Mouse (Mus musculus) stomach, embryonic 15.5 days (tissue): ENCODE measurements at regions not wholly inside any gene's neighbourhood (a gene's known extent, or its start where the extent isn't known, plus 50 kb on each side); places are given as distances from the start of the nearest gene placed in this dataset.

Source experiments
- ATAC-seq: fragments of 200-750 bp; cut with Nextera tagmentation; 2 replicates; pipeline ENCODE4 v1.8.0; 2017; ENCODE audit warnings: low read depth, moderate number of reproducible peaks, moderate TSS enrichment; ENCODE audit not compliant: insufficient read depth, low FRiP score
- H3K27ac ChIP-seq: fragments of 300-500 bp; sonication (generic); 2 replicates; pipeline ENCODE4 v1.5.1; 2015; ENCODE audit warnings: mild to moderate bottlenecking, inconsistent platforms
- H3K27me3 ChIP-seq: fragments of 300-500 bp; sonication (generic); replicated peaks from 2 replicates; pipeline ENCODE4 v1.6.1; 2015; ENCODE audit warnings: inconsistent platforms
- H3K36me3 ChIP-seq: fragments of 300-500 bp; sonication (generic); 2 replicates; pipeline ENCODE4 v1.6.1; 2015; ENCODE audit warnings: inconsistent platforms
- H3K4me1 ChIP-seq: fragments of 300-500 bp; sonication (generic); 2 replicates; pipeline ENCODE4 v1.6.1; 2015; ENCODE audit warnings: inconsistent platforms
- H3K4me2 ChIP-seq: fragments of 300-500 bp; sonication (generic); 2 replicates; pipeline ENCODE4 v1.6.1; 2015; ENCODE audit warnings: mild to moderate bottlenecking, inconsistent platforms
- H3K4me3 ChIP-seq: fragments of 300-500 bp; sonication (generic); replicated peaks from 2 replicates; pipeline ENCODE4 v1.5.1; 2015; ENCODE audit warnings: inconsistent platforms
- H3K9ac ChIP-seq: fragments of 300-500 bp; sonication (generic); 2 replicates; pipeline ENCODE4 v1.6.1; 2015; ENCODE audit warnings: inconsistent platforms
- H3K9me3 ChIP-seq: fragments of 300-500 bp; sonication (generic); 2 replicates; pipeline ENCODE4 v1.6.1; 2016; ENCODE audit warnings: inconsistent platforms
- WGBS: fragments of 180-500 bp; shearing (Covaris S2); methylation state at CpG from one replicate; pipeline ENCODE4 v1.1.7; 2015; 5-methylcytosine and 5-hydroxymethylcytosine counted together

DNA sequence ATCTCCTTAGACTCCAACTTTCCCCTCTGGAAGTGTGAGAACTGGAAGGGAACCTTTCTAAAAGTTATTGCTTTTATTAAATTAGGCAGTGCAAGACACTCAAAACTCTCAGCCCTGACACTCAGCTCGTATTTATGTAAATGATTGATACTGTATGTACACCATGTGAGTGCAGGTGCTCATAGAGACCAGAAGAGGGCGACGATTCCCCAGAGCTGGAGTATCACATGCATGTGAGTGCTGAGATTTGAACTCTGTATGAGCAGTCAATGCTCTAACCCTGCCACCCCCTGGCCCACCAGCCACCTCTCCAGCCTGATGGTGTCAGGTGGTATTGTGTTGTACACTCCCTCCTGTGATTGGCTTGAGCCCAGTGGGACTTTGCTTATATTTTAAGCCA, 407.8 kb downstream of the Tmem132b start:
- no peak for ATAC-seq
- Histone ChIP-seq H3K4me2 (no peak overlapping the region), H3K27ac (no peak overlapping the region), H3K4me1 (no peaks in the 10 kb centered on the region), H3K36me3 (no peaks in the 10 kb centered on the region), H3K9me3 (no peaks in the 10 kb centered on the region), H3K9ac (no peak overlapping the region), H3K27me3 (no peaks in the 10 kb centered on the region), H3K4me3 (no peak overlapping the region)
- WGBS: 91% methylated on average over 3 of the region's 3 CpGs

DNA sequence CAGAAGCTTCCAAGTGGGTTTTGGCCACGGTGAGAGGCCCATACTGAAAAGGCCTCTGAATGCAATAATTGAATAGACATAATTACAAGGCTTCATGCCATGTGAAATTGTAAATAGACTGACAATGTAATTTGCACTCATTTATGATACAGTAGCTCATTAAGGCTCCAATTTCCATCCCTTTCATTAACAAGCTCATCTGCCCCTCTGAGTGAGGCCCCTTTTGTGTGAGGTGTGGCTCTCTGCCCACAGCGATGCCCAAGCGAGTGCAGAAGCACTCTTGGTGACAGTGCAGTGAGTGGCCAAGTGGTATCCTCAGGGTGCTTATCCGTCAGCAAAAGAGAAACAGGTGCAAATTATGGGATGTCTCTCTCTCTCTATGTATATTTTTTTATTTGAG, 415.2 kb downstream of the Tmem132b start:
- ATAC-seq: no peak
- Histone ChIP-seq H3K27me3 (no peaks in the 10 kb centered on the region), H3K27ac (no peak overlapping the region), H3K4me2 (no peak overlapping the region), H3K36me3 (no peaks in the 10 kb centered on the region), H3K9me3 (no peaks in the 10 kb centered on the region), H3K4me1 (no peaks in the 10 kb centered on the region), H3K4me3 (no peak overlapping the region), H3K9ac (no peak overlapping the region)
- WGBS: 86% methylated on average over 4 of the region's 4 CpGs

DNA sequence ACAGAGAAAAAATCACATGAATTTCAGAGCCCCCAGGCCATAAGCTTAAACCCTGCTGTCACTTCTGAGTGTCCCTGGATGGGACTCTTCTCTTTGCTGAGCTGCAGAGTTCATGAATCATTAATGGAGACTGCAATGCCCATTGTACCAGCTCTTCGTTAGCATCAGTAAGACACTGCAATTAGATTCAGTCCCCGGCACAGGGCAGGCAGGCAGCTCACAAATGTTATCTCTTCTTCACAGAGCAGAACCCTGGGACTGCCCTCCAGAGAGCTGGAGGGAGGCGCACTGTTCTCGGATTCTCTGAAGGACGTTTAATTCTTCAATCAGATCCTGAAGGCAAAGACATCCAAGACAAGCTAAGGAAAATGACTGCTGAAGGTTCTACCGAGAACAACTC, 420.1 kb downstream of the Tmem132b start:
- Histone ChIP-seq H3K36me3 (no peaks in the 10 kb centered on the region), H3K27me3 (no peaks in the 10 kb centered on the region), H3K9me3 (no peaks in the 10 kb centered on the region), H3K27ac (no peak overlapping the region), H3K4me1 (no peaks in the 10 kb centered on the region), H3K4me2 (no peak overlapping the region), H3K4me3 (no peak overlapping the region), H3K9ac (no peak overlapping the region)
- 72% methylated on average over 6 of the region's 6 CpGs for WGBS
- ATAC-seq: no peak

DNA sequence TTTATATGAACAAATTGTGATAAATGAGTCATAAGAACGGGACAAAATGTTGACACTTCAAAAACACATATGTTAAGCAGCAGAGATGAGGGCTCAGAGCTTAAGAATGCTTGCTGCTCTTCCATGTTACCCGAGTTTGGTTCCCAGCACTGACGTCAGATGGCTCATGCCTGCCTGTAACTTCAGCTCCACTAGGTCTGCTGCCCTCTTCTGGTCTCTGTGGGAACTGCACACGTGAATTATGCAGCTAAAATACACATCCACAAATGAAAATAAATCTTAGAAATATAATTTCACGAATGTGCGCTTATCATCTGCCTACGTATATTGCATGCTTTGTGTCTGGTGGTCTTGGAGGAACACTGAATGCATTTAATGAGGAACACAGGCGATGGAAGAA, 432.5 kb downstream of the Tmem132b start:
- Histone ChIP-seq H3K4me2 (no peak overlapping the region), H3K9me3 (no peaks in the 10 kb centered on the region), H3K4me3 (no peak overlapping the region), H3K27ac (no peak overlapping the region), H3K4me1 (no peaks in the 10 kb centered on the region), H3K27me3 (no peaks in the 10 kb centered on the region), H3K9ac (no peak overlapping the region), H3K36me3 (no peaks in the 10 kb centered on the region)
- 65% methylated on average over 8 of the region's 8 CpGs for WGBS
- no peak for ATAC-seq

DNA sequence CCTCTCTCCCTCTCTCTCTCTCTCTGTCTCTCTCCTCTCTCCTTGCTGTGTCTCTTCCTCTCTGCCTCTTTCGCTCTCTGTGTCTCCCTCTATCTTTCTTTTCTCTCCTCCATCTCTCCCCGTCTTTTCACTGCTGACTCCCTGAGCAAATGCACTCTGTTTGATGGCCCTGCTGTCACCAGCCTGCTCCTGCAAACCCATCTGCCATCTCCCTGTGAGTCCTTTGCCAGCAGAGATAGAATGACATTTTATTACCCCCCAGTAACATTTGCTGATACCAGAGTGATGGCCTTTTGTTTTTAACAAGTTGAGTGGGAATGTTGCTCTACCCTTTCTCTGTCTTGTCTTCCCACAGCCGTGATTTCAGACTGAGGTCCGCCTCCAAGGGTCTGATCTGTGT, 436.6 kb downstream of the Tmem132b start:
- ATAC-seq: no peak
- H3K4me2 ChIP-seq: no peak overlapping the region
- WGBS: 57% methylated on average over 4 of the region's 4 CpGs
- H3K36me3 ChIP-seq: no peaks in the 10 kb centered on the region
- H3K27me3 ChIP-seq: no peaks in the 10 kb centered on the region
- no peaks in the 10 kb centered on the region for H3K9me3 ChIP-seq
- no peaks in the 10 kb centered on the region for H3K4me1 ChIP-seq
- H3K4me3 ChIP-seq: no peak overlapping the region
- no peak overlapping the region for H3K9ac ChIP-seq
- no peak overlapping the region for H3K27ac ChIP-seq

DNA sequence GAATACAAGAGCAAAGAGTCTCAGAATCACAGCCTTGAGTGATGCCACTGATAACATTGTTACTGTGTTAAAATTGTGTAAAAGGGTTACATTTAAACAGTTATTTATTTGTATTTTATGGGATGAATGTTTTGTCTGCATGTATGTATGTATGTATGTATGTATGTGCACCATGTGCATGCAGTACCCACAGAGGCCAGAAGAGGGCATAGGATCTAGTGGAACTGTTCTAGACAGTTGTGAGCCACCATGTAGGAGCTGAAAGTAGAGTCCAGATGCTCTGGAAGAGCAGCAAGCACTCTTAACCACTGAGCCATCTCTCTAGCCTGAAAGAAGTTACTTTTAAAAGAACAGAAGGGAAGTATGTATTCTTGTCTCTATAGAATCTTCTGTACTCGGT, 442.5 kb downstream of the Tmem132b start:
- Histone ChIP-seq H3K36me3 (no peaks in the 10 kb centered on the region), H3K9me3 (no peaks in the 10 kb centered on the region), H3K27ac (no peak overlapping the region), H3K4me3 (no peak overlapping the region), H3K27me3 (no peaks in the 10 kb centered on the region), H3K9ac (no peak overlapping the region), H3K4me1 (no peaks in the 10 kb centered on the region), H3K4me2 (no peak overlapping the region)
- ATAC-seq: no peak
- WGBS: 81% methylated on average over 1 of the region's 1 CpGs

DNA sequence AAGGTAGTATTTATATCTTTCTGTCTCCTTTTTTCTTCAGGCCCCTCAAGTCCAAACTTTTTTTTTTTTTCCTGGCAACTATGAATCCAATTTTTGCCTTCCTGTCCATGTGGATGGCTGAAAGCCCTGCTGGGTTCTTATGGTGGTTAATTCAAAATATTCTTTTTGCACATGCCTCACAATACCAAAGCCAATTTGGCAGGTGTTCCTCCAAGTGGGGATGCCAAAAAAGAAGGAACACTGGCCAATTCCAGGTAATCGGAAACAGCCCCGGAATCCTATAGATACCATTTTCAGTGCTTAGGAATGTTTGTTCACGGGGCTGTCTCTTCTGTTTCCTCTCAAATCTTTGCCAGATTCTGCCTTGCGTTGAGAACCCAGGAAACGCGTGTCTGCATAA, 448.2 kb downstream of the Tmem132b start:
- Histone ChIP-seq H3K4me3 (no peak overlapping the region), H3K27ac (no peak overlapping the region), H3K9ac (no peak overlapping the region), H3K36me3 (no peaks in the 10 kb centered on the region), H3K4me1 (no peaks in the 10 kb centered on the region), H3K9me3 (no peaks in the 10 kb centered on the region), H3K27me3 (no peaks in the 10 kb centered on the region), H3K4me2 (no peak overlapping the region)
- ATAC-seq: no peak
- WGBS: 87% methylated on average over 6 of the region's 6 CpGs

DNA sequence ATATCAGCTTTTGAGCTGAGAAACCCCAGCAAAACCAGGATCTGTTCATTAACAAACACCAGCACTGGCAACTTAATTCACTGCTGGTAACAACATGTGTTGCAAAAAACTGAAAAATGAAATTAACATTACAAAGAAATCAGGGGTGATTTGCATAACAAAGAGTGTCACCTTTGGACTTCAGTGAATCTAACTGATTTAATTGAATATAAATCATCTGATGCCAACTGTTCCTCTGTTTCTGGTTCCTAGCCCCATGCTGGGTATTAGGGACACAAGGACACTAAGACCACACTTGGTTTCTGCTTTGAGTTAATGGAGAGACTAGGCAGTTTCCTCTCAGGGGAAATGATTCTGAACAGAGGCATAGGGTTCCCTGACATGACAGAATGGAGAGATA, 453.8 kb downstream of the Tmem132b start:
- H3K27ac ChIP-seq: no peak overlapping the region

DNA sequence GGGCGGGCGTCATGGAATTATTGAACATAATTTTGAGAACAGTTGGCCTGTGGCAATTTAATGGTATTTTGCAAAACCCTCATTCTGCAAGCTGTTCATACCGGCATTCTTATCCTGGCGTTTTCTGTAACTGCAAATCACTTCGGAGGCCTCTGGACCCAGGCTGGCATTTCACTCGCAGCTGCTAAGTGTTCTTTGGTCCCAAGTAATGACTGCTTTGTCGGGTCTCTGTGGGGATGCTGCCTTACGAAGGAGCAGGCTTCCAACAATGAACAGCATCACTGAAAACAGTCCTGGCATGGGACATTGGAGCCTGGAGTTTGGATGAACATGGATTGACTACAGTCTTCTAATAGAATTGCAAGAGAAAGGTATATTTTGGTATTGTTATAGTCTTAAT, 465.6 kb downstream of the Tmem132b start:
- H3K27ac ChIP-seq: no peak overlapping the region
- no peaks in the 10 kb centered on the region for H3K9me3 ChIP-seq
- 61% methylated on average over 8 of the region's 8 CpGs for WGBS
- H3K4me3 ChIP-seq: no peak overlapping the region
- H3K9ac ChIP-seq: no peak overlapping the region
- H3K4me1 ChIP-seq: no peaks in the 10 kb centered on the region
- ATAC-seq: no peak
- no peaks in the 10 kb centered on the region for H3K27me3 ChIP-seq
- H3K4me2 ChIP-seq: no peak overlapping the region
- no peaks in the 10 kb centered on the region for H3K36me3 ChIP-seq

More for the DNA sequence above, 453.8 kb downstream of the Tmem132b start:
- Histone ChIP-seq H3K4me1 (no peaks in the 10 kb centered on the region), H3K9ac (no peak overlapping the region), H3K4me3 (no peak overlapping the region), H3K27me3 (no peaks in the 10 kb centered on the region), H3K9me3 (no peaks in the 10 kb centered on the region), H3K36me3 (no peaks in the 10 kb centered on the region), H3K4me2 (no peak overlapping the region)
- ATAC-seq: no peak

DNA sequence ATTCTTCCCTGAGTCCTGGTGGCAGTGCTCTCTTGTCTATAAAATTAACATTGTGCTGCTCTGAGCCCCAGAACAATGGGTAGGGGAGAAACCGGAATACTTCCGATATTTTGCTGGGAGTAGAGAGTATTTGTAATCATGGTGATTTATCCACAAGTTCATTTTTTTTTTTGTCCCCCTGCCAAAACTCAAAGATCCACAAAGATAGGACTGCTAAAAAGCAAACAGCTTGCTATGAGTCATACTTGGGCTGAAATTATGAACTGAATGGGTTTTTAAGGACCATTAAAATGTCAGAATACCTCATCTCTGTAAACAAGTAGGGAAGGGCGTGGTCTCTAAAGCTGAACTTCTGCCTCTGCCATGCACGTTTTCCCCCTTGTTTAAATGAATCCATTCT, 476.3 kb downstream of the Tmem132b start:
- no peaks in the 10 kb centered on the region for H3K4me1 ChIP-seq
- H3K36me3 ChIP-seq: no peaks in the 10 kb centered on the region
- no peak for ATAC-seq
- no peaks in the 10 kb centered on the region for H3K27me3 ChIP-seq
- no peak overlapping the region for H3K4me3 ChIP-seq
- H3K4me2 ChIP-seq: no peak overlapping the region
- no peak overlapping the region for H3K9ac ChIP-seq
- no peak overlapping the region for H3K27ac ChIP-seq
- WGBS: 54% methylated on average over 4 of the region's 4 CpGs
- H3K9me3 ChIP-seq: no peaks in the 10 kb centered on the region

DNA sequence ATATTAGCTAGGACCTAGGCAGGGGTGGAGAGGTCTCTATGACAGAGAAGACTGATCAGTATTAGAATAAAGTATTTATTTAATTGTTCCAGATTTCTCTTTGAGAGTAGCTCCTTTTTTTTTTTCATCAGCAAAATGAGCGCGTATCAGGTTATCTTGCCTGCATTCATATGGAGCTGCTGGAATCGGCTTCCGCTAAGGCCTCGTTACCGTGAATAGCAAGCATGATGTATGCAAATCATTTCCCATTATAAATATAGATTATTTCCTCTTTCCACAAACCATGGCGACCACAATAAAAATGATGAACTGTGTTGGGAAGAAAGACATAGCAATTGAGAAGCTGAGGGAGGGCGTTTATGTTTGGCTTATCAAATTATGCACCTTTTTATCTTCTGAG, 476.7 kb downstream of the Tmem132b start:
- Histone ChIP-seq H3K4me1 (no peaks in the 10 kb centered on the region), H3K27ac (no peak overlapping the region), H3K4me3 (no peak overlapping the region), H3K27me3 (no peaks in the 10 kb centered on the region), H3K9ac (no peak overlapping the region), H3K36me3 (no peaks in the 10 kb centered on the region), H3K4me2 (no peak overlapping the region), H3K9me3 (no peaks in the 10 kb centered on the region)
- 88% methylated on average over 8 of the region's 8 CpGs for WGBS
- ATAC-seq: no peak

DNA sequence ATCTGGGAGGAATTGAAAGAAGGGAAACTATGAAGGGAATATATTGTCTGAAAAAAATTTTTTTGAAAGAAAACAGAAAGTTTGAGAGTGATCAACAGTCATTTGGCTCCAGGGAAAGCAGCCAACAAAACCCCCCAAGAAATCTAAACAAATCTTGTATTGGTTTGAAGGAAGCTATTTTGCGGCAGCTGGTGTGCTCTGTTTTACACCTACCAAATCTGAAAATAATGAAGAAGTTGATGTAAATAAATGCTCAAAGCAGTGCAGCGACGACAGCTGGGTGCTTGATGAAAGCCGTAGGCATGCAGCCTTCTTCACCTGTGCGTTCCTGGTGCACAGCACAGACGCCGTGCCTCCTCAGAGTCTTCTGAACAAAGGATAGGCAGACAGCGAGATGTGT, 488.2 kb downstream of the Tmem132b start:
- Histone ChIP-seq H3K4me1 (no peaks in the 10 kb centered on the region), H3K36me3 (no peaks in the 10 kb centered on the region), H3K9me3 (no peaks in the 10 kb centered on the region), H3K4me3 (no peak overlapping the region), H3K27ac (no peak overlapping the region), H3K9ac (no peak overlapping the region), H3K27me3 (no peaks in the 10 kb centered on the region), H3K4me2 (no peak overlapping the region)
- ATAC-seq: no peak
- WGBS: 77% methylated on average over 8 of the region's 8 CpGs

DNA sequence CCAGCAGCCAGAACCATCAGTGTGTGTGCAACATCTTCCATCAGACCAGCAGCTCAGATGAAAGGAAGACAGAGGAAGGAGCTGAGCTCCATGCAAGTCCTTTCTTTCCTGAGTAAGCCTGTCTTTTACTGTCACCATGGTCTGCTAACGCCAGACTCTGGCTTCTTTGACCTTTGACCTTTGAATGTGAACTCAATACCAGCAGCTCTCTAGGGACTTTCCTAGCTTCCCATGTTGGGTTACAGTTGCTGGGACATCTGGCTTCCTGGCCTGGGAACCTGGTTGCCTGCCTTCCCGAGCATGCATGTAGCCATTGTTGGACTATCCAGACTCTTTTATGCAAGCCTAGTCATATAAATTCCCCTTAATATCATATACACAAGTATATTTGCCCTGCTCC, 492.3 kb downstream of the Tmem132b start:
- Histone ChIP-seq H3K4me1 (no peaks in the 10 kb centered on the region), H3K9me3 (no peaks in the 10 kb centered on the region), H3K9ac (no peak overlapping the region), H3K4me2 (no peak overlapping the region), H3K27me3 (no peaks in the 10 kb centered on the region), H3K36me3 (no peaks in the 10 kb centered on the region), H3K4me3 (no peak overlapping the region), H3K27ac (no peak overlapping the region)
- WGBS: 39% methylated on average over 2 of the region's 2 CpGs
- no peak for ATAC-seq
